Mouse (Mus musculus) right cerebral cortex, postnatal 4 days (tissue): Measurements from ENCODE around the gene Rtca.

Source experiments
- DNase-seq: peaks from one replicate; pipeline ENCODE4 v3.0.0-alpha.2; 2022

The Rtca gene

DNA sequence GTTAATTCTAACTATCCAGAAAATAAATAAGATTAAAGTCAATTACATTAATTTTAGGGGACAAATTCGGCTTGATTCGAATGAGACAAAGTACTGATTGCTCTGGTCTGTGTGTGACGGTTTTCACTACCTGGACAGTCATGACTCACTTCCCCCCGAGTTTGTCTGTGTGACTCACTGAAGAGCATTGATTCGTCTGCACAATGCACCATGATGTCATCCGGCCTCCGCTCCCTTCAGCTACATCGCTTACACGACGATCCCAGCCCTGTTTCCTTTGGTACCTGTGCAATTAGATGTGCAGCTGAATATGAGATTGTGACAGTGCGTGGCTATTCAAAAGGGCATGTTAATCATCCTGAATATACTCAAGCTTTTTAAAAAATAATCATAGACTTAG lies 33.4 kb downstream of the Rtca start:
- DNase-seq: no peak

- no peak for DNase-seq
Measured at GRCm38 (mm10) chr3:116465709-116466108, 42.3 kb downstream of the Rtca start.

DNA sequence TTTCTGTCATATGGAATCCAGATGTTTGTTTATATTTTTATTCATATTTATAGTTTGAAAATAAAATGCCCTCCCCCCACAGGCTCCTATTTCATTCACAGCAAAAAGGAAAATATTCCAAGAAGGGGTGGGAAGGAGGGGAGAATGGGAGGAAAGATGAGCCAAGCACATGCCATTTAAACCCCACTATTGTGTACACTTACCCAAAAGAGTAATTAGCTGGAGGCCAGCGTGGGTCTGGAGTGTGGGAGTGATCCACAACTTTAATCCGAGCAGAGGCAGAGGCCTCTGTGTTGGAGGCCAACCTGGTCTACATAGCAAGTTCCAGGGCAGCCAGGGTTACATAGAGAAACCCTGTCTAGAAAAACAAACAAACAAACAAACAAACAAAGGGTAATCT lies 43.7 kb downstream of the Rtca start:
- no peak for DNase-seq

DNA sequence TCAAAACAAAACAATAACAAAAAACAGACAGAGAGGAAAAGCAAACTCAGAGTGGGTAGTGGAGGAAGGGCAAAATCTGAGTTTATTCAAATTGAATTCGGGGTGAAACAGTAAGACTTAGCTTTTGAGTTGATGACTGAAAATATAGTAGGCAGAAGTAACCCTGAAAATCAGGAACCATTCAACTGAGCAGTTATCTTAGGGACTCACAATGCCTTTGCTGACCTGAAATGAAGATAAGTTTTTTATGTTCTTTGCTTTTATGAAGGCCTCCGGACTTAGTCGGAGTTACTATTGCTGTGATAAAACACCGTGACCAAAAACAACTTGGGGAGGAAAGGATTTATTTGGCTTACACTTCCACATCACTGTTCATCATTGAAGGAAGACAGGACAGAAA lies 47.0 kb downstream of the Rtca start:
- no peak for DNase-seq

DNA sequence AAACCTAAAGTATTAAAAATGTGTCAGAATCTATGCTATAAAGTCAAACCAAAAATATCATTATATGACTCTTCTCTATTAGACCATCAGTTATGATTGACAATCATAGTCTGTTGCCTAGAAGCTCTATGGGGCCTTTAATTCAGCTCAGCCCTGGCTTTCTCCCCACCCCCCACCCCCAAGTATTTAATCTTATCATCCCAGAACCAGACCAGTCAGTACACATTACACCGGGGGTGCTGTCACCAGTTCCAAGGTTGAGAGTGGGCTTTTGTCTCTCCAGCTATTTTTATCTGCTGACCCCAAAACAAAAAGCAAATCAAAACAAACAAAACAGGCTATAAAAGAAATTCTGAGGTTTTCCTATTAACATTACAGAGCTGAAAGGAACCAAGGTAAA lies 53.5 kb downstream of the Rtca start:
- DNase-seq: no peak

- no peak for DNase-seq
Measured at GRCm38 (mm10) chr3:116450741-116451140, 57.3 kb downstream of the Rtca start.

- DNase-seq: no peak
Measured at GRCm38 (mm10) chr3:116444327-116444726, 63.7 kb downstream of the Rtca start.

- no peak for DNase-seq
Measured at GRCm38 (mm10) chr3:116442788-116443187, 65.2 kb downstream of the Rtca start.

DNA sequence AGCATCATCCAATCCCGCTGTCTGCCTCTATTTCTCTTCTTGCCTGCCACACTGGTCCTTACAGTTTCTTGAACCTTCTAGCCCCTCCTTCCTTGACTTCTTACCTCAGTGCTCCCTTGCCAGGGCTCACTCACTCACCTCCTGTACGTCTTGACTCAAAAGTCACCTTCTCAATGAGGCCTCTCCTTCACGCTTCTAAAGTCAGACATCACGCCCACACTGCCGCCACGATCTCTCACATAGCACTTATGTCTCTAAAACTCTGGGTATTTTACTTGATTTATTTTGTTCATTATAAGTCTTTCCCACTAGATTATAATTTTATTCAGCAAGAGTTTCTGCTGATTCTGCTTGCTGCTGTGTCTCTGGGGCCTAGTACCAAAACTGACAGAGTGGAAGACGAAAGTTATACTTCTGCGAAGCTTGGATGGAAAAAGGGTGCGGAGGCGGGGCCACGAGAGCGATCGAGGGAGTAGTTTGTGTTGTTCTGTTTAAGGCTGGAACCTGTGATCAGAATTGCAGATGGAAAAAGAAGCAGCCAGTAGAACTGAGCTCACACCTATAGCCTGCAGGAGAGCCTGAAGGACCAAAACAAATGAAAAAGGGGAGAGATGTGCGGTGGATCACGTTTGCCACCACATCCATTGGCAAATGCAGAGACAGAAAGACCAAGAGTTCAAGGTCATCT lies 66.3 kb downstream of the Rtca start:
- no peak for DNase-seq

DNA sequence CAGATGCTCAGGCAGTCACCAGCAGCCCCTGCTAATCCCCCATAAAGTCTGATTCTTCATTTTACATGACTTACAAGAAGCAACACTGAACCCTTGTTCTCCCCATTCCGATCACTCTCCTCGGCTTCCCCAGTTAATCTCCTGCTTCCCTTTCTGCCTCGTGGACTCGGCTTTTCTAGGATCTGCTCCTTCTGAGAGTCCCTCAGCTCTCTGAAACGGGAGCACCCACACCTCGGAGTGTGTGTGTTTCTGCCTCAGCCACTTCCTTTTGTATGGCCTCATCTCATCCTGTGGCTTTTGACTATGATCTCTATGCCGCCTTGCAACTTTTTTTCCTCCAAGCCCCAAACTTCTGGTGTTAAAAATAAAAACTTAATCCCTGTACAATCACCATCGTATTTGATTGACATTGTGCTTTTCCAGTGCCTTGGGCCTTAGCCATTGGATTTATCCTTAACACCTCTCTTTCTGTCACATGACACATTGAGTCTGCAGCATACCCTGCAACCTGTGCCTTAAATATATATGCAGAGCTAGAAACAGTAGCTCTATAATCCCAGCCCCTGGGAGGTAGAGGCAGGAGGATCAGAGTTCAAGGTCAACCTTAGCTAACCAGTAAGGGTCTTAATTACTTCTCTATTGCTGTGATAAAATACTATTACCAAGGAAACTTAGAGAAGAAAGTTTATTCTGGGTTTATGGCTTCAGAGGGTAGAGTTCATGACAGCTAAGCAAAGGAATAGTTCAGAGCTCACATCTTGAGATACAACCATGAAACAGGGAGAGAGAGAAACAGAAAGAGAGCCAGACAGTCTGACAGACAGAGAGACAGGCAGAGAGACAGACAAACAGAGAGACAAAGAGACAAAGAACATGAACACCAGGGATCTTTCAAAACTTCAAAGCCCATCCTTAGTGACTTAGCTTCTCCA lies 67.7 kb downstream of the Rtca start:
- DNase-seq: no peak
